Mouse (Mus musculus) cerebellum, adult 2 months (tissue): ENCODE results near the gene Fgfr2.

ENCODE experiments used
- CTCF ChIP-seq: fragments of 200-500 bp; IDR thresholded peaks from 2 replicates; pipeline ENCODE4 v1.5.1; 2011; ENCODE audit warnings: low read depth, mild to moderate bottlenecking, control low read depth, low read length, moderate library complexity, borderline replicate concordance; ENCODE audit not compliant: insufficient read depth
- POLR2A ChIP-seq: fragments of 200-500 bp; IDR thresholded peaks from 2 replicates; pipeline ENCODE4 v1.6.1; 2011; ENCODE audit warnings: low read length, control low read depth, borderline replicate concordance; ENCODE audit not compliant: insufficient read depth

DNA sequence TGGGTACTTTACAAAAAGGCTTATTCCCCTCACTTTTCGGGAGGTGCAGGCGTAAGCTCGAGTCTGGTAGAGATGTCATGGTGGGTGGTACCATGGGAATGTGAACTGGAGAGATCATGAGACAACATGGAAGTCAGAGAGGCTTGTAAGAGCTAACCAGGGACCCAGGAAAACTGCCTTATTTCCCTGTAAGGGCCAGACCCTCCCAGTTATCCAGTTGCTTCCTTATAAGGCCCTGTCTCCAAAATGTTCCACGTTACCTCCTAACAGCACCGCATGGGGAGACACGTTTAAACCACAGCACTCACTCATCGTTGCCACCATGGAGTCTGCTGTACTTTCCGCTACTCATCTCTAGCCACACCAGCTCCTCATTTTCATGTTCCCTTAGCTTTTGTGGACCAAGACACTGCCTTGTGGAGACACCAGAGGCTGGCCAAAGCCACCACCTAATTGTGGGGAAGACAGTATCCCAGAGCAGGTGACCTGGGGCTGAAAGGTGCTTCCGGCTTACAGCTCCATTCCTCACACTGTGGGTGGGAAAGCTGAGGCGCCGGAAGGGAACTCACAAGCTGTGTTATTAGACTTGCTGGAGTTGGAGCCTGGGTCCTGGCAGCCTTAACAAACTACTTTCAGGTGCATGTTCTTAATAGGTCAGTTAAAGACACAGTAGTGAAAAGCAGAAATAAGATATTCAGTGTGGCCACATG, 2178.2 kb downstream of the Fgfr2 start:
- TF ChIP-seq CTCF (no peak), POLR2A (no peak)
